Mouse (Mus musculus): ENCODE measurements at regions not wholly inside any gene's neighbourhood (a gene's known extent, or its start where the extent isn't known, plus 50 kb on each side); places are given as distances from the start of the nearest gene placed in this dataset.

DNA sequence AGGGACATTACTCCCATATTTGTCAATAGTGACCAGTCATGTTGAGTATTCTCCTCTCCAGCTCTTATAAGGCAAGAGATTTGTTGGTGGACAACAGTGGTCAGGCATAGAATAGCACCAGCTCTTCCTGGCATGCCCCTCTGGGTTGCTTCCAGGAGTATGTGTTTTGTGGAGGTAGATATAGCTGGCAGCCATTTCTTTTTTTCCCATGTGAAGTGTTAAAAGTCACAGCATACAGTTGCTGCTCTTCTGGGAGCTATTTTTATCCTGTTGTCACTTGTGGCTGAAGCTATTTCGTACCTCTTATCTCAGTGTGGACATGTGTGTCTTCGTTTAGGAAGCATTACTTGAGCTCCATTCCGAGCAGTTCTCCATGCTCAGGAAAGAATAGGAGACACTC is 919.9 kb downstream of the Poteg start:
- DNase-seq (ENCODE audit: low spot score in 2 of 2), result no peak

DNA sequence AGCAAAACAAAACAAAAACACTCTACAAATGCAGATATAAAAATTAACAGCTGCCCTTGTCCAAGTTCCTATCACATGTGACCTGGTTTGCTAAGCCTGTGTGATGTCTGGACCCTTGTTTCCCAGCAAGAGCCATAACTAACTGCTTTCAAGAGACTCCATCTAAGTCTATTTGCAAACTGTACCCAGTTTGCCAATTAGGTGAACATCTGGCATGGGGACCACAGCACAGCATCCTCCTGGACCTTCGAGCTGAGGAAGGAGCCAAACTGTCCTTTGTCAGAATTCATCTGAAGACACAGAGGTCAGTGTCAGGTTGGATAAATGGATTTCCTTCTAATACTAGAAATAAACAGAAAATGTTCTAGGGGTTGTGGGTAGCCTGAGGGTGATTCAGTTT is 924.3 kb downstream of the Poteg start:
- DNase-seq (ENCODE audit: low spot score in 2 of 2), result no peak

DNA sequence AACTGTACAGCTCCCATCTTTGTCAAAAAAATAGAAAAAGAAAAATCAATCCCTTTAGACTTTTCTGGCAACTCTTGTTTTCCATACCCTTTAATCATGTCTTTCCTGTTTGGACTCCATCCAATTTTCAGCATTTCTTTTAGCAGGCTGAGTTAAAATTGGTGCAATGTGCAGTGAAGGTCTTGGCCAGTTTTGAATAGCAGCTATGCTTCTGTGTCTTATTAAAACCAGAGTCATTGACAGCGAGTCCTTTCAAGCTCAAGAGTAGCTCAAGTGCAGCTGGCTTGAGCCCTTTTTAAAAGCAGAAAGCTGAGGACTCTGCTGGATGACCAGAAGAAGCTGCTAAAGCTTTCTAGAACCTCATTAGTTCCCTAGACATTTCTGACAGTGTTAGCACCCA is 952.7 kb downstream of the Poteg start:
- no peak for DNase-seq (ENCODE audit: low spot score in 2 of 2)

DNA sequence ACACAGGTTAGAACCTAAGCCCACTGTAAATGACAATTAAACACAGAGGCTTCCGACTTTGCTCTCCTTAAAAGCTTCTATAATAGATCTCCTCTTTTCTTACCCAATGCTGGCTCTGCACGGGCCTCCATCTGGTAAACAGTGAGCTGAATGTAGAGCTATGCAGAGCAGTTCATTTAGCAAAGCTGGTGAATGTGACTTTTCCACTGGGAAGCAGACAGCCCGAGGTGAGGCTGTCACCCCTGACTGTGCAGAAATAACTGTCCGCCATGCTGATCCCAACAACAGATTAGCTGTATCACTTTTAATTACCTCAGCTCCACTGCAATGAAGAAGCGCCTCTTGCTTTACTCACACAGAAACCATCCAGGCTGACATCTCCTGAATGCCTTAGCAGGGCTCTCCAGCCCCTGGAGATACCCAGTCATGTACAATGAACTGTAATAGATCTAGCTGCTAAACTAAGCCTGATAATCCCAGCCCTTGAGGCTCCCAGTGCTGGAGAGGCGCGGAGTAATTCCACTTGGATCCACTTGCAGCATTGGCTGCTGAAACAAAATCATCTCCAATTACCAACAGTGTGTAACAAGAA is 980.2 kb downstream of the Poteg start:
- DNase-seq (ENCODE audit: low spot score in 2 of 2), result peak in 1 of 2 experiments; percentile 1

DNA sequence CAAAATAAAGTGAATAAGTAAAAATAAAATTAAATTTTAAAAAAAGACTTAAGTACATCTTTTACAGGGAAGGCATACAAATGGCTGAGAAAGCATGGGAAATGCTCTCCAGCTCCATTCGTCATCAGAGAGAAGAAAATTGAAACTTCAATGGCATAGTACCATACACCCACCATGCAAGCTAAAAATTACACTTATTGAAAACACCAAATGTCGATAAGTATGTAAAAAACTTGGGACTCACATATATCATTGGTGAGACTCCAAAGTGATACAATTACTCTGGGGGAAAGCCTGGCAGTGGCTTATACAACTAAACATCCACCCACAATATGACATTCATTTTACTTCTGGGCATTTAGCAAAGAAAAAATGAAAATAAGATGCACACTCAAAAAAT is 1025.7 kb downstream of the Poteg start:
- DNase-seq (ENCODE audit: low spot score in 2 of 2), result peak in 1 of 2 experiments; percentile 11

DNA sequence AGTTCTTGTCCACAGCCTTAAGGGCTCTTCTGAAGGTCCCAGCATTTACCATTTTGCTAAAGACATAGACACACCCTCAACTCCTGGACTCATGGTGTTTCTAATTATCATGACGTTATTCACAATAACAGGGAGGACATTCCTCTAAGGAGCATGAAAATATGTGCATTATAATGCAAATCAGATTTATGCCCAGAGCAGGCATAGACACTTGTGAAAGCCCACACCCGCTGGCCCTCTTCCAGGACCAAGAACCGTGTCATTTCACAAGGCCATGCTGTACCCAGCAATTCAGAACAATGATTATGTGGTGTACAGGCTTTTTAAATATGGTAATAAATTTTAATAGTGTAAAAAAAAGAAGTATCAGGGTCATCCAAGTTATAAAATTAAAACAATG is 1040.4 kb downstream of the Poteg start:
- no peak for DNase-seq (ENCODE audit: low spot score in 2 of 2)

DNA sequence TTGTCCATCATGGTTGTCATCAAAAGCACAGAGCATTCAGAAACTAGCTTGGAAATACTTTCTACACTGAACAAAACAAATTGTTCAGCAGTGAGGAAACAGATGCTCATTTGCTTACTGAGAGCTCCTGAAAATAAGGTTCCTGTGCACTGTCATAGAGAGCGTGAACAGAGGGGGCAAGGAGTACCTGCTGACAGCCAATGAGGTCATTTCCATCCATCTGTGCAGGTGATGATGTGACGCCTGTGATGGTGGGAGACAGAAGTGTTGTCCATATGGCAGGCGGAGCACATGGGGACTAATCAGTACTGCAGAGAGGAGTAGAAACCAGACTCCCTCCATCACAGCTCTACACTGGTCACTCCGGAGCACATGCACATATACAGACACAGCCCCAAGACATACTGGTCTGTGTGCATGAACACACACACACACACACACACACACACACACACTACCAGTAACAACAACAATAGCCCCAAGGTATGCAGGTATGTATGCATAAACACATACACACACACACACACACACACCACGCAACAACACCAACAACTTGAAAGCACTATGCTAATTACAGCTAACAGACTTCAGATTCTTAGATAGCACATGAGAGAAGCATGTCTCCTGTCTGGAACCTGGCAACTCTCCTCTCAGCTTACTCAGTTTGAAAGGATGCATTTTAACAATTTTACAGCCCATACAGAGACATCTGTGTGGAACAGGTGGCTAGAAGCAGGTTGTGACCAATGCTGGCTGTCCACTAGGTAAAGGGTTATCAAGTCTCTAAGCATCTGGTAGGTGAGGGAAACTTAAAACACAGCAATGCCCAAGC is 1056.2 kb downstream of the Poteg start:
- peak; percentile 4 to 10 for DNase-seq (ENCODE audit: low spot score in 2 of 2)

DNA sequence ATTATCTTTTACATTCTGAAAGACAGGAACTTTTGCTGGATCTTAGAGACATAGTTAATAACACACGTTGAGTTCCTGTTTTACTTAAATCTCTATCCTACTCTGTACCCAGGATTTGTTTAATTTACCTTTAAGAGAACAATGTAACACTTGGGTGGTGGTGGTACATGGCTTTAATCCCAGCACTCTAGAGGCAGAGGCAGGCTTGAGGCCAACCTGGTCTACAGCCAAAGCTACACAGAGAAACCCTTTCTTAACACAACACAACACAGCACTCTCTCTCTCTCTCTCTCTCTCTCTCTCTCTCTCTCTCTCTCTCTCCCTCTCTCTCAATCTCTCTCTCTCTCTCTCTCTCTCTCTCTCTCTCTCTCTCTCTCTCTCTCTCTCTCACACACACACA is 1076.0 kb downstream of the Poteg start:
- DNase-seq (ENCODE audit: low spot score in 2 of 2), result peak in 1 of 2 experiments; percentile 24

DNA sequence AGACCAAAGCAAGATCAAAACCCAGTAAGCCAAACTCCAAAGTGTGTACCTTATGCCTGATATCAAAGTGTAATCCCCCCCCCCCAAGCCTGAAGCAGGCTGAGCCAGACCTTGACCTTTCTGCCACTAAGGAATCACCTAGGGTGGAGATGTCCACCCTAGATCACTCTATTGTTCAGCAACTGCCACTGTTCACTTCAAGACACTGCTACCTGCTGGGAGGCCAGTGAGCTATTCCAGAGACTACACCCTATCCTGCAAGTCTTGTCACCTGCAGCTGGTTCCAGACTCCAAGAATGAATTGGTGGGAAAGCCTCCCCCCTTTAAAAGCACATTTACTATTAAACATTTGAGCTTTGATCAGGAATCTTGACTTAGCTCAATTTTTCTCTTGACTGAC is 1099.8 kb downstream of the Poteg start:
- no peak for DNase-seq (ENCODE audit: low spot score in 2 of 2)

DNA sequence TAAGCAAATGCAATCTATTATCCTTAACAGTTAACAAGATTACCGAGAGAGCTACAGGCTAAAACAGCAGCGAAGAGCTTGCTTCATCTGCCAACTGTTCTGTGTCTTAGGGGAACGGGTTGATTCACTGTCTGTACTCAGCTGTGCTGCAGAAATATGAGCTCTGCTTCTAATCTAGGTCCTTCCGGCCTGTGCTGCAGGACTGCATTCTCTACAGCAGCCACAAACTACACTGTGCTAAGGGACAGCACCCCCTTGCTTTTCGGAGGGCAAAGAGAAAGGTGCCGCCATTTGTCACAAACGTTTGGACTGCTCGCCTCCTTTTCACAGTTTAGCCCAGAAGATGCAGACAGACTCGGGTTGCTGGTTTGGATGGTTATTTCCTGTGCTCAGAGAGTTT is 1112.4 kb downstream of the Poteg start:
- DNase-seq (ENCODE audit: low spot score in 2 of 2), result peak in 1 of 2 experiments; percentile 4

DNA sequence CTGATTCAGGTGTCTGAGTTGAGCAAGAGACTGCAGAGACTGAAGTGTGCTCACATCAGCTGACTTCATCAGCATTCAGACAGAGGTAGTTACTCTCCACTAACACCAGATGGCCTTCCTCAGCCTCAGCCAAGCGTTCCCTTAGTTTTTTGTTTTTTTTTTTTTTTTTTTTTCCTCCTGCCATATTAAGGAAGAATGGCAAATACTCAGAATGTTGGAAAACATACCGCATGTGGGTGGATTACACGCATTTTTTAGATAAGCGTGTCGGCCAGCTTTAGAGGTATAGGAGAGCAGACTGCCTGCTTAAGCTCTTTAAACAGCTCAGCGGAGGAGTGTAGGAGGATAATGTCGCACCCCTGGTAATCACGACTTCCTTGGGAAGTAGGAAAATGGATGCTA is 1131.8 kb downstream of the Poteg start:
- peak in 1 of 2 experiments; percentile 22 for DNase-seq (ENCODE audit: low spot score in 2 of 2)

DNA sequence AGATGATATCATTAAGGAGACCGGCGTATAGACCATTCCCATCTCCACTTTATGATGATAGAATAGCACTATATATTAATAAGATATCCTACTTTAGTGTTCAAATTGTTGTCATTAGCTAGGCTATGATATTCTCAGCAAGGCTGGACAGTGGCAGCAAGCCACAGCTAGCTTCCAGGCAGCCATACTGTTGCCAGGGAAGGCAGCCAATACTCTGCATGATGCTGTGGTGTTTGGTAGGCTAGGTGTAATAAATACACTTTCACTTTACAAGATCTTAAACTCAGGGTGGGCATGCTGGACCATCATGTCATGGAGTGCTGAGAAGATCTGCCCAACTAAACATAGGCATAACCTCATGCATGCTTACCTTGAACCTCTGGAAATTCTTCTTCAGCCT is 1133.4 kb downstream of the Poteg start:
- DNase-seq (ENCODE audit: low spot score in 2 of 2), result no peak

DNA sequence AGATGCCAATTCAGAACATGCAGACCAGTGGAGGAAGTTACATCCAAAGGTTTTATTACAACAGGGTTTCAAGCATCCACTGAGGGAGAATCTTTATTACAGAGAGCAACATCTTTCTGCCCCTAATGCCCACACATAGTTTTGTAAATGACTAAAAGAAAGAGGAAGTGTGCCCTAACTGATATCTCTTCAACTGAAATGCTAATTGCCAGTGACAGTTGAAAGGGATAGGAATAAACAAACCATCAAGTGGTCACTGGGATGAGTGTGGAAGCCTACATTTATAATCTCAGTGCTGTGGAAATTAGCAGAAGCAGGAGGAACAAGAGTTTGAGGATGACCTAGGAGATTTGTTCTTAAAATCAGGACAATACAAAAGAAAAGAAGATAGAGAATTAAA is 1142.5 kb downstream of the Poteg start:
- DNase-seq (ENCODE audit: low spot score in 2 of 2), result no peak

DNA sequence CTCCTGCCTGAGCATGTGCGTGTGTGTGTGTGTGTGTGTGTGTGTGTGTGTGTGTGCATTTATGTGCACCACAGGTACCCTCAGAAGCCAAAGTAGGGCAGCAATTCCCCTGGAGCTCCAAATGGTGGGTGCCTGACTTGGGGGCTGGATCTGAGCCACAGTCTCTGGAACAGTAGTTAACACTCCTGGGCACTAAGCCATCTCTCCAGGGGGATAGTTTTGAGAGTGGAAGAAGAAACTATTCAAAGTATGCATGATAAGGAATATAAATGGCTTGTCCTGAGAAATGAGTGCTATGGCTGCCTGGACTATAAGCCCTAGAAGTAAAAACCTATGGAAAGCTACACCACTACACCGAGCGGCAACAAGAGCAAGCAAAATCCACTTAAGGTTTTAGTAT is 1145.8 kb downstream of the Poteg start:
- DNase-seq (ENCODE audit: low spot score in 2 of 2), result no peak

DNA sequence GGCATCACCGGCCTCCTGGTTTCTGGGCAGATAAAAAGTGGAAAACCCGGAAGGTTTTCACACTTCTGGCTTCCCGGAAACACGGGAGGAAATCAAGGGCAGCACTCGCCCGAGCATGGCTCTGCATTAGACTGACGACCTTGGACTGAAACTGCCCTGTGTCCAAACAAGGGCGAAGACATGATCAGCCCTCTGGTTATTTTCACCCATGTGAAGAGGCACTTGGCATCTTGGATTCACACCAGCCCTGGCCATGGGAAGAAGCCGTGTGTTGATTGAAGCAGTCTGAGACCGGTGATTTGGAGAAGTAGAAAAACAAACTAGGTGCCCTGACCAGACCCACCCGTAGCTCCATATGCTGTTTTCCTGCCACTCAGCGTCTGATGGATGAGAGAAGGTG is 1146.7 kb downstream of the Poteg start:
- DNase-seq (ENCODE audit: low spot score in 2 of 2), result no peak

DNA sequence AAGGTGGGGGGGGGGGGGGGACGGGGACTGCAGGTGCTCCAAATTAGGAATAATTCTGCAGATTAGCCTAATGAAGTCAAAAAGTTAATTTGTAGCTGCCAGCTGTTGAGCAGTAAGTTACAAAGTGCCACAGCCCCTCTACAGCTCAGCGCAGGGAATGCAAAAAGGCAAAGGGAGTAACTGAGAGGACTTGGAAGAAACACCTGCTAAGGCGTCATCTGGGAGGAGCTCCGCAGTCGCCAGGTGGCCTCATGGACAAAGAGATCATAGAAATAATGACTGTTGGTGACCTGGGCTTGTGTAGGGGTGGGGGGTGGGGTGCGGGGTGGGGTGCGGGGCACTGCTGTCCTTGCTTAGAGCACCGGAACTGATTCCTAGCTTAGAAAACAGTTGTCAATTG is 1147.1 kb downstream of the Poteg start:
- DNase-seq (ENCODE audit: low spot score in 2 of 2), result no peak

DNA sequence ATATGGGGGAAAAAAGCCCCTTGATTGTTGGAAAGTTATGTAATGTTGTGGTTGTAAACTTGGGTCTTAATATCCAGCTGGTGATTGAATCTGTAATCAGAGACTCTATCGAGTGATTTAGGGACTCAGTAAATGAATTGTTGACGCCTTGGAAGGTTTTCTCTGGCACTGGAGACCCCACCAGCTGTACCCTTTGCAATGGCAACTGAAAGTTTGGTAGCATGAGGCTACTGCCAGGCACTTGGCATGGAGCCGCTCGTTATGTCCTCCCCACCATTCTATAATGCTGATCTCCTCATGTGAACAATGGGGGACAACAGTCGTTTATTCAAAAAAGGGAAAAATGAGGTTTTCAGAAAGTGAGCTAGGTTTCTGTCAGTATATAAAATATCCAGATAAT is 1148.4 kb downstream of the Poteg start:
- DNase-seq (ENCODE audit: low spot score in 2 of 2), result peak in 1 of 2 experiments; percentile 18

Data from layer of hippocampus, postnatal 14 days (tissue).